Mouse (Mus musculus) limb, embryonic 11.5 days (tissue): ENCODE data around the gene Ngdn. TPM values are rescaled to one million over a fixed set of nuclear protein-coding genes. Genes with fewer than 3 reads are reported as not detected.
"Not testable (repeated sequence)": the region's sequence is repeated elsewhere in the genome, so short reads cannot be mapped to it uniquely, and the experiment has no call there.

Experiments
- ATAC-seq: fragments of 200-750 bp; cut with Nextera tagmentation; 2 replicates; pipeline ENCODE4 v1.8.0; 2017; ENCODE audit warnings: low read depth; ENCODE audit not compliant: insufficient number of reproducible peaks, low FRiP score, low TSS enrichment
- DNase-seq: peaks from one replicate; pipeline ENCODE4 v3.0.0-alpha.2; 2015; ENCODE audit warnings: low spot score
- H3K27ac ChIP-seq: fragments of 300-500 bp; sonication (generic); replicated peaks from 2 replicates; pipeline ENCODE4 v1.5.1; 2014; ENCODE audit warnings: low read depth, mild to moderate bottlenecking, low read length
- H3K27me3 ChIP-seq: fragments of 300-500 bp; sonication (generic); 2 replicates; pipeline ENCODE4 v1.6.1; 2014; ENCODE audit warnings: mild to moderate bottlenecking, low read length, mixed read lengths; ENCODE audit not compliant: control insufficient read depth, insufficient read depth
- H3K36me3 ChIP-seq: fragments of 300-500 bp; sonication (generic); 2 replicates; pipeline ENCODE4 v1.6.1; 2014; ENCODE audit warnings: mild to moderate bottlenecking, low read length, moderate library complexity, mixed read lengths; ENCODE audit not compliant: control insufficient read depth, insufficient read depth
- H3K4me1 ChIP-seq: fragments of 300-500 bp; sonication (generic); 2 replicates; pipeline ENCODE4 v1.6.1; 2014; ENCODE audit warnings: low read length, mixed read lengths; ENCODE audit not compliant: control insufficient read depth, insufficient read depth
- H3K4me2 ChIP-seq: fragments of 300-500 bp; sonication (generic); 2 replicates; pipeline ENCODE4 v1.6.1; 2014; ENCODE audit warnings: low read depth, mild to moderate bottlenecking, moderate library complexity; ENCODE audit not compliant: severe bottlenecking
- H3K4me3 ChIP-seq: fragments of 300-500 bp; sonication (generic); 2 replicates; pipeline ENCODE4 v1.5.1; 2014; ENCODE audit warnings: low read depth, low read length
- H3K9ac ChIP-seq: fragments of 300-500 bp; sonication (generic); 2 replicates; pipeline ENCODE4 v1.6.1; 2014; ENCODE audit warnings: mild to moderate bottlenecking, low read length
- H3K9me3 ChIP-seq: fragments of 300-500 bp; sonication (generic); 2 replicates; pipeline ENCODE4 v1.6.1; 2016; ENCODE audit warnings: low read length; ENCODE audit not compliant: control insufficient read depth
- WGBS: fragments of 180-500 bp; shearing (Covaris S2); extraction: QIAGEN DNeasy Blood & Tissue Kit; methylation state at CpG from one replicate; pipeline ENCODE4 v1.1.7; 2014; 5-methylcytosine and 5-hydroxymethylcytosine counted together
- polyA plus RNA-seq: library from polyadenylated mRNA; unstranded; fragments of >200 nt; fragmentation: Nextera tagmentation; extraction: Ambion mirVana; gene quantifications from 2 replicates; pipeline ENCODE4 v1.2.1, GENCODE M21; 2014

Ngdn gene
- polyA plus RNA-seq, 1 experiment from 2014 or later: 100 TPM

DNA sequence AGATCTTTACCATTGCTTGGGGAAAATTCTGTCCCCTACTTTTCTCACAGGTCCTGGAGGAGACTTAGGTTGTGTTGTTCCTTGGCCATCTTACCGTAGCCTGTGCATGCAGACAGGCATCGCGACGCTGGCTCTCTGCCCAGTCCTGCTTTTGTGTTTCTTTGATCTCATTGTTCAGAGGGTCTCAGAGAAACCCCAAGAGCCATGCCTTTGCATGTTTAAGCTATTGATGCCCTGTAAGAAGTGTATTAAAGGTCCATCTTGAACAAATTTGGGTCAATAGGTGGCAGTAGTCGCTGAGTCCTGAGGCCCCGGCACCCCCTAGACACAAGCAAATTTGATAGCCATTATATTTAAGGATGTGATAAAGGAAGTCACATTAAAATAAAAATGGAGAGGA, 12.4 kb downstream of the Ngdn start:
- DNase-seq: no peak
- Histone ChIP-seq H3K4me1 (peaks cover 8% of the 10 kb centered on the region; the same call in 1 of the 2 replicates), H3K4me3 (no peak overlapping the region), H3K27ac (no peak overlapping the region), H3K4me2 (no peak overlapping the region), H3K9ac (no peak overlapping the region), H3K36me3 (0 out of 2 replicates have a peak, but pooled peaks cover 9% of the 10 kb centered on the region), H3K9me3 (no peaks in the 10 kb centered on the region), H3K27me3 (no peaks in the 10 kb centered on the region)
- 49% methylated on average over 6 of the region's 6 CpGs for WGBS
- ATAC-seq: no peak

DNA sequence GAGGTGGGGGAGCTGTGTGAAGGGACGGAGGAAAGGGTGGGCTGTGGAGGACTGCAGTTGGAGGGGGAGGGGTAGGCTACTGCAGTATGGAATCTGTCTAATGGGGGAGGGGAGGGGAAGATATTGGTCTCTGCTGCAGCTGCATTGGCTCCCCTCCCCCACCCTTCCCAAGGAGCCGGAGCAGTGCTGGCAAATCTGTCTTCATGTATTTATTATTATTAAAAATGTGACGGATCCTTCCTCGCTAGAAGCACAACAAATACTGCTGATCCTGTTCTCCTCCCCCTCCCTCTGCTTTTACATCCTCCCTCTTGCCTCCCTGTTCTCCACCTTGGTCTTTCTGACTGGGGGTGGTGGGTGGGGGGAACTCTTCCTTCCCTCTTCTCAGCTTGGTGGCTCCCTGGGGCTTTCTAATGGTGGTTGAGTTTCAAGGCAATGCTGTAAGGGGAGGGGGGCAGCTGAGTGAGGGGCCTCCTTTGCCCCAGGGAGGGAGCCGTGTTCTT, 13.1 kb downstream of the Ngdn start:
- 0 out of 2 replicates have a peak, but pooled peaks cover 5% of the 10 kb centered on the region for H3K36me3 ChIP-seq
- no peak overlapping the region for H3K4me3 ChIP-seq
- peaks cover 8% of the 10 kb centered on the region; the same call in 1 of the 2 replicates for H3K4me1 ChIP-seq
- 12% methylated on average over 4 of the region's 5 CpGs for WGBS
- ATAC-seq (peak; percentile 65; the same call in 1 of the 2 replicates), DNase-seq (peak; percentile 23)
- no peak overlapping the region; the same call in 1 of the 2 replicates for H3K4me2 ChIP-seq
- no peaks in the 10 kb centered on the region for H3K27me3 ChIP-seq
- H3K27ac ChIP-seq: no peak overlapping the region
- H3K9me3 ChIP-seq: no peaks in the 10 kb centered on the region
- H3K9ac ChIP-seq: no peak overlapping the region

DNA sequence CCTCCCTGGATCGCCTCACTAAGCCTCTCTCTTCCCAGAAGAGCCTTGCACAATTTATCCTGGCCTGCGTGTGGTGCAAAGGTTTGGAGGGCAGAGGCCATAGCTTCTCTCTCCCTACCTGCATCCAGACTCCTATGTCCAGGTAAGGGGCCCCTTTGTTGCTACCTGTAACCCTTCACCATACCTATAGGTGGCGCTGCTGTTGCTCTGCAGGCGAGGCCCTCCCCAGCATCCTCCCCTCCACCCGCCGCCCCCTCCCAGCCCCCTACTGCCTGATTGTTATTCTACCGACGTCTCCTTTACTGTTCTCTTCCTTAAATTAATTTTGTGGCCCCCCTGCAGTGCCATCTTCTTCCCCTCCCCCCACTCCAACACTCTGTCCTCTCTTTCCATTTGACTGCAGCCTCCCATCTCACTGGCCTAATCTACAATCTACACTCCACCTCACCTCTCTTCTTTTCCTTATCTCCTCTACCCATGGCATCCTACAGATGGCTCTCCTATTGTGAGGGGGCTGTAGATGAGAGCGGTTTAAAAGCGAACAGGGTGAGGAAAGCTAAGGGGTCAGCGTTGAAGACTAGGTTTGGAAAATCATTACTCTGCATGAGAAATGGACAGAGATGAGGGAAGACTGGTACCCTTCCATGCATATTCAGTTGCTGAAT, 13.9 kb downstream of the Ngdn start:
- no peaks in the 10 kb centered on the region for H3K9me3 ChIP-seq
- no peak overlapping the region for H3K4me3 ChIP-seq
- DNase-seq: peak; percentile 40
- H3K27ac ChIP-seq: no peak overlapping the region
- 8% methylated on average over 11 of the region's 11 CpGs for WGBS
- ATAC-seq: no peak
- H3K27me3 ChIP-seq: no peaks in the 10 kb centered on the region
- H3K4me1 ChIP-seq: peaks cover 8% of the 10 kb centered on the region; the same call in 1 of the 2 replicates
- H3K4me2 ChIP-seq: no peak overlapping the region
- no peak overlapping the region for H3K9ac ChIP-seq
- H3K36me3 ChIP-seq: 0 out of 2 replicates have a peak, but pooled peaks cover 3% of the 10 kb centered on the region

DNA sequence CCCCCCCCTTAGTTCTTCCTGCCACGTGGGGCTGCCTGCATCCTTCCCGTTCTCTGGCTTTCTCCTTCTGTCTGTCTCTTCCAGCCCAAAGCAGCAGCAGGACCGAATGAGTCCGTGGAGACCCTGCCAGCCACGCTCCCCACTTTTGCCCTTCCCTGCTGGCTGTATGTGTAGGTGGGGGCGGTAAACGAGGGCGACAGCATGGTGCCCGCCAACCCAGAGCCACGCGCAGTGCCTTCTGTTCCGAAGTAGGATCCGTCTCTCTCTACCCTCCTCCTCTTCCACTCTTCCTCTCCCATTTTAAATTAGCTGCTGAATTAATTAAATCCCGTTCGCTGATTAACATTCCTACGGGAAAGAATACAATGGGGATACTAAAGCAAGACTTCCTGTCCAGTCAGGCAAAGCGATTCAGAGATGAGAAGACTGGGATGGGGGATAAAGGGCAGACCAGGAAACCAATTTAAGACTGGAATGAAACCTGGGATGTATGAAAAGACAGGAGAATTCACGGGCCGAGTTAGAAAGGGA, 17.5 kb downstream of the Ngdn start:
- H3K27me3 ChIP-seq: no peaks in the 10 kb centered on the region
- H3K9ac ChIP-seq: no peak overlapping the region
- DNase-seq (no peak), ATAC-seq (no peak)
- H3K4me2 ChIP-seq: no peak overlapping the region
- H3K4me1 ChIP-seq: peaks cover 5% of the 10 kb centered on the region; the same call in 1 of the 2 replicates
- H3K27ac ChIP-seq: no peak overlapping the region
- H3K4me3 ChIP-seq: no peak overlapping the region
- no peaks in the 10 kb centered on the region for H3K36me3 ChIP-seq
- no peaks in the 10 kb centered on the region for H3K9me3 ChIP-seq
- 60% methylated on average over 19 of the region's 19 CpGs for WGBS

DNA sequence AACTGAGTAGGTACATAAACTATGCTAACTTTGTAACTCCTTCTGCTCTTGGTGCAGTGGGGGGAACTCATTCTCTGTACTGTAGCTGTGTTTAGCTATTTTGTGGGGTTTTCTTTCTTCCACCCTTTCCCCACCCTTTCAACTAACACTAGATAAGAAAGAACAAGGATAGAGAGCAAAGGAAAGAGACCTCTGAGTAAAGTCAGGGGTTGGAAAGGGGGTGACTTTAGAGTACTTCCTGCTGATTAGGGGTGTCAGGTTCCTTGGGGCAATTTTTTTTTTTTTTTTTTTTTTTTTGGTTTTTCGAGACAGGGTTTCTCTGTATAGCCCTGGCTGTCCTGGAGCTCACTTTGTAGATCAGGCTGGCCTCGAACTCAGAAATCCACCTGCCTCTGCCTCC, 28.4 kb downstream of the Ngdn start:
- not testable (repeated sequence) for H3K4me3 ChIP-seq, H3K27ac ChIP-seq, H3K9ac ChIP-seq, H3K4me1 ChIP-seq, H3K27me3 ChIP-seq, H3K36me3 ChIP-seq, H3K9me3 ChIP-seq, DNase-seq, H3K4me2 ChIP-seq, ATAC-seq
- no CpG with 5 or more reads among the region's 2 CpGs for WGBS

DNA sequence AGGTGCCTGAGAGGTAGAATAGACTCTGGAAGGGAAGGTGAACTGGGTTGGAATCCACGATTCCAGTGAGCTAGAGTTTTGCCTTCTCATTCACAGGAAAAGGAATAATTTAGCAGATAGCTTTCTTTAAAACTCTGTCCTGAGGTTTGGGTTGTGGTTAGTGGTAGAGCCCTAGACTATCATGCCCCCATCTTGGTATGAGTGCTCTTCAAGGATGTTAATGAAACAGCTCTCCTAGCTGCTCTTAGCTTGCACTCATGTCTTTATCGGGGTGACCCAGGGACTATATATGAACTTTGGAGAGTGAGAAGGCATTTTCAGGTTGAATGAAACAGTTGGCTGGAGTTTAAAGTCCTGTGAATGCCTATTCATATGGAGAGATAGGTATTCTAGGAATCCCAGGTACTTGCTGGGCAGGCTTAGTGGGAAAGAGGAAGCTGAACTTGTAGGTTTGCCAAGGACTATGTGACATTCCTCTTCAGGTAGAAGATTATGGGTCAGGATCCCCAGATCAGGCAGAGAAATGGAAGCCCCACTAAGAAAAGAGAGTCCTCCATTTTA, 32.8 kb downstream of the Ngdn start:
- no peak overlapping the region for H3K27ac ChIP-seq
- H3K27me3 ChIP-seq: no peaks in the 10 kb centered on the region
- H3K36me3 ChIP-seq: no peaks in the 10 kb centered on the region
- 82% methylated on average over 2 of the region's 2 CpGs for WGBS
- no peak for ATAC-seq
- no peak overlapping the region; the same call in 1 of the 2 replicates for H3K9ac ChIP-seq
- no peak overlapping the region for H3K4me3 ChIP-seq
- no peaks in the 10 kb centered on the region for H3K9me3 ChIP-seq
- H3K4me2 ChIP-seq: no peak overlapping the region
- no peaks in the 10 kb centered on the region for H3K4me1 ChIP-seq
- DNase-seq: no peak

DNA sequence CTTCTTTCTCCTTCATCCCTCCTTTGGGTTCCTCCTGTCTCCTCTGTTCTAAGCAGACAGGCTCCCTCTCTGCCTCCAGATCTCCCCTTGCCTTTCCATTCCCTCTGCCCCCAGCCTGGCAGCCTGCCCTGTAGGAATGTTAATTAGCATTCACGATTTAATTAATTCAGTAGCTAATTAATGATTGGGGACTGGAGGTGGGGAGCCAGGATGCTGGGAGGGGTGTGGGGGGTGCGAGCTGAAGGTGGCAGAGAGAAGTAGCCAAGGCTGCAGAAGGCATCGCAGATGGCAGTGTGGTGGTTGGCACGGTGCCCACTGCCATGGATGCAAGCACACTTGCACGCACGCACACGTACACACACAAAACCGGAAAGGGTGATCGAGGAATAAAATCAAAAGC, 37.2 kb downstream of the Ngdn start:
- WGBS: 85% methylated on average over 9 of the region's 9 CpGs
- no peak overlapping the region for H3K9ac ChIP-seq
- H3K36me3 ChIP-seq: no peaks in the 10 kb centered on the region
- H3K4me1 ChIP-seq: no peaks in the 10 kb centered on the region
- H3K9me3 ChIP-seq: no peaks in the 10 kb centered on the region
- no peak overlapping the region for H3K4me2 ChIP-seq
- no peak overlapping the region for H3K4me3 ChIP-seq
- no peak for ATAC-seq
- no peak for DNase-seq
- H3K27me3 ChIP-seq: no peaks in the 10 kb centered on the region
- no peak overlapping the region for H3K27ac ChIP-seq

DNA sequence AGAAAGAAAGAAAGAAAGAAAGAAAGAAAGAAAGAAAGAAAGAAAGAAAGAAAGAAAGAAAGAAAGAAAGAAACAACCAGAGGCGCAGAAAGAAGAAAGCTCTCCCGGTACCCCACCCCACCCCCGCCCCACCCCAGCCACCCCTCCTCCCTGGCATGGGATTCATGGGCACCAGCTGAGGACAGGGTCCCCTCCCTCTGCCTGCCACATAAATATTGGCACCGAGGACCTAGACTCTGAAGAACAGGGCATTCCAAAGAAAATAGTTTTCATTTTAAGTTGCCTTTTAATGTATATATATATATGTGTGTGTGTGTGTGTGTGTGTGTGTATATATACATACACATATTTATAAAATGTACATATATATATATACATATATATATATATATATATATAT, 37.8 kb downstream of the Ngdn start:
- Histone ChIP-seq H3K9me3 (no peaks in the 10 kb centered on the region), H3K4me1 (no peaks in the 10 kb centered on the region), H3K4me3 (no peak overlapping the region), H3K27ac (no peak overlapping the region), H3K36me3 (no peaks in the 10 kb centered on the region), H3K9ac (no peak overlapping the region), H3K4me2 (no peak overlapping the region), H3K27me3 (no peaks in the 10 kb centered on the region)
- ATAC-seq: no peak
- no peak for DNase-seq
- WGBS: 81% methylated on average over 4 of the region's 4 CpGs
